ENCODE assay signal across 1 mouse cellular context in the genomic region with DNA sequence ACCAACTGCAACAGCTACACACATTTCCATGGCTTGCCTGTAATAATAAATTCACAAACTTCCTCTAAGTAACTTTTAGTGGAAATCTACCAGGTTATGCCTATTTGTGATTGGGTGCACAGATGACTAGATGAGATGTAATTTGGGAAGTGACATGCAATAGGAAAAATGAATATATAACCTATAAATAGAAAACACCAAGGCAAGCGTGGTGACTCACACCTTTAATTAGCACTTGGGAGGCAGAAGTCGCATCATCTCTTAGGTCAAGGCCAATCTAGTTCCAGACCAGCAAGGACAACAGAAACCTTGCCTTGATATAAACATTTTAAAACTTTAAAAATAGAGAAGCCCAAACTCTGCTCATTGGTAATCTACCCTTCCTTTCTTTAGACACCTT.
TF ChIP-seq lines count a peak whose summit lies in the region.

No protein-coding gene starts in this region.

TF ChIP-seq in myocyte, 11 proteins besides CTCF, POLR2A, EP300 and RAD21 (continued from another document):
- TF ChIP-seq MYOG (IDR thresholded peaks at IDR 0.05; ENCODE audit: control insufficient read depth in 1 of 3, insufficient read depth in 1 of 3, insufficient read length in 2 of 3, low read depth in 2 of 3) (no peak), TCF3 (IDR thresholded peaks at IDR 0.05; ENCODE audit: insufficient read length, low read depth) (no peak)
